Mouse (Mus musculus) limb, embryonic 11.5 days (tissue): ENCODE data around the gene Fam69b. TPM values are rescaled to one million over a fixed set of nuclear protein-coding genes. Genes with fewer than 3 reads are reported as not detected.

ENCODE experiments used
- ATAC-seq: fragments of 200-750 bp; cut with Nextera tagmentation; 2 replicates; pipeline ENCODE4 v1.8.0; 2017; ENCODE audit warnings: low read depth; ENCODE audit not compliant: insufficient number of reproducible peaks, low FRiP score, low TSS enrichment
- DNase-seq: peaks from one replicate; pipeline ENCODE4 v3.0.0-alpha.2; 2015; ENCODE audit warnings: low spot score
- H3K27ac ChIP-seq: fragments of 300-500 bp; sonication (generic); replicated peaks from 2 replicates; pipeline ENCODE4 v1.5.1; 2014; ENCODE audit warnings: low read depth, mild to moderate bottlenecking, low read length
- H3K27me3 ChIP-seq: fragments of 300-500 bp; sonication (generic); 2 replicates; pipeline ENCODE4 v1.6.1; 2014; ENCODE audit warnings: mild to moderate bottlenecking, low read length, mixed read lengths; ENCODE audit not compliant: control insufficient read depth, insufficient read depth
- H3K36me3 ChIP-seq: fragments of 300-500 bp; sonication (generic); 2 replicates; pipeline ENCODE4 v1.6.1; 2014; ENCODE audit warnings: mild to moderate bottlenecking, low read length, moderate library complexity, mixed read lengths; ENCODE audit not compliant: control insufficient read depth, insufficient read depth
- H3K4me1 ChIP-seq: fragments of 300-500 bp; sonication (generic); 2 replicates; pipeline ENCODE4 v1.6.1; 2014; ENCODE audit warnings: low read length, mixed read lengths; ENCODE audit not compliant: control insufficient read depth, insufficient read depth
- H3K4me2 ChIP-seq: fragments of 300-500 bp; sonication (generic); 2 replicates; pipeline ENCODE4 v1.6.1; 2014; ENCODE audit warnings: low read depth, mild to moderate bottlenecking, moderate library complexity; ENCODE audit not compliant: severe bottlenecking
- H3K4me3 ChIP-seq: fragments of 300-500 bp; sonication (generic); 2 replicates; pipeline ENCODE4 v1.5.1; 2014; ENCODE audit warnings: low read depth, low read length
- H3K9ac ChIP-seq: fragments of 300-500 bp; sonication (generic); 2 replicates; pipeline ENCODE4 v1.6.1; 2014; ENCODE audit warnings: mild to moderate bottlenecking, low read length
- H3K9me3 ChIP-seq: fragments of 300-500 bp; sonication (generic); 2 replicates; pipeline ENCODE4 v1.6.1; 2016; ENCODE audit warnings: low read length; ENCODE audit not compliant: control insufficient read depth
- WGBS: fragments of 180-500 bp; shearing (Covaris S2); extraction: QIAGEN DNeasy Blood & Tissue Kit; methylation state at CpG from one replicate; pipeline ENCODE4 v1.1.7; 2014; 5-methylcytosine and 5-hydroxymethylcytosine counted together
- polyA plus RNA-seq: library from polyadenylated mRNA; unstranded; fragments of >200 nt; fragmentation: Nextera tagmentation; extraction: Ambion mirVana; gene quantifications from 2 replicates; pipeline ENCODE4 v1.2.1, GENCODE M21; 2014

The Fam69b gene
- polyA plus RNA-seq = 42.4 and 45.1 TPM in 2 replicates

DNA sequence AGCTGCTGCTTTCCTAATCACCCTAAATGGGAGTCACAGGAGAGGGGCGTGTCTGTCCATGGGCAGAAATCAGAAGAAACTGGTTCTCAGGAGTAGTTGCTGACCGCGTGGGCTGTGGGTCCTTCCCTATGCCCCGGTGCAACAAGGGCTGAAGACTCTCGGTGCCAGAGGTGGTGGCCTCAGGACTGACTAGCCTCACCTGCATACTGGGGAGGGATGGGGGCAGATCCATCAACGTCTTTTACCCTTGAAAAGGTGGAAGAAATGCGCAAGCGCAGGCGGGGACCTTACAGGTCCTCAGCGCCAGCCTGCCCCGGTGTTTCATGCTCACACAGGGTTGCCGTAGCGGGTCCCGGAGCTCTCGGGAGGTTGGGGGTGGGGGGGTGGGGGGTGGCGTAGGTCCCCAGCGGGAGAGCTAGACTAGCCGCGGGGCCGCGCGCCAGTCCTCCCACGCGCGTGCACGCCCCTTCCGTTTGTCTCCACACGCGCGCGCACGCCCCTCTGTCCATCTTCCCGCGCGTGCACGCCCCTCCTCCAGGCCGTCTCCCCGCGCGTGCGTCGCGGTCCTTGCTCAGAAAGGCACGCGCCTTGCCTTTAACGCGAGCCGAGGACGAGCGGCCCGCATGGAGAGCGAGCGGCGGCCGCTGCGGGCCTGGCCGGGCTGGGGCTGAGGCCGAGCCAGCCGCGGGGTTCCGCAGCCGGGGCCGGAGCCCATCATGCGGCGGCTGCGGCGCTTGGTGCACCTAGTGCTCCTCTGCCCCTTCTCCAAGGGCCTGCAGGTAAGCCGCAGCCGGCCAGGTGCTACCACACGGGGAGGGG lies at the start of gene Fam69b:
Fam69b (plus strand) TSS at position 537 of the 819 bp plus-strand sequence.
- H3K36me3 ChIP-seq = no peaks in the 10 kb centered on the region
- peak; percentile 46; the same call in 1 of the 2 replicates for ATAC-seq
- H3K4me2 ChIP-seq = peak within 1 kb of the TSS; percentile 93
- H3K4me3 ChIP-seq = peak within 1 kb of the TSS; percentile 65
- H3K9me3 ChIP-seq = no peaks in the 10 kb centered on the region; the same call in 1 of the 2 replicates
- DNase-seq = peak; percentile 88
- peak within 1 kb of the TSS; percentile 94 for H3K9ac ChIP-seq
- peaks cover 13% of the 10 kb centered on the region for H3K4me1 ChIP-seq
- WGBS = under 1% methylated on average over 60 of the region's 70 CpGs
- 0 out of 2 replicates have a peak within 1 kb of the TSS, but pooled peaks have one; percentile 2 for H3K27ac ChIP-seq
- no peaks in the 10 kb centered on the region for H3K27me3 ChIP-seq

DNA sequence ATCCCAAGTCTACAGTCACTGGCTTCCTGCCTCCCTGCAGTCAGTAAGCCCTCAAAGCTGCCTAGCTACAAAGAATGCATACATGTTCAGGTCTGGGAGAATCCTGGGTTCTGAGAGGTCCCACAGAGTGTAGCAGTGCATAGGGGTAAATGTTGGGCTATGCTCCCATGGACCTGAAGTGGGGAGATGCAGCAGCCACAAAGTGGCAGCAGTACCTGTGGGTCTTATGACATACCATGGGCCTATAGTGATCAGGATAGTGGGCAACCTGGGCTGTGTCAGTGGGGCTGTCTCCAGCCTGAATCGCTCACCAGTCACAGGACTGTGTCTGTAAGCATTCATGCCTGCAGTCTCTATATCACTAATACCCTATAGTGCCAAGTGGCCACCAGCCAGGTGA lies 48.5 kb upstream of the Fam69b start, which contains the start of gene Egfl7:
Egfl7 (plus strand) TSS at position 301 of the 400 bp plus-strand sequence.
- no peak within 1 kb of the TSS for H3K27ac ChIP-seq
- no peak for ATAC-seq
- WGBS = 95% methylated on average over 1 of the region's 1 CpGs

DNA sequence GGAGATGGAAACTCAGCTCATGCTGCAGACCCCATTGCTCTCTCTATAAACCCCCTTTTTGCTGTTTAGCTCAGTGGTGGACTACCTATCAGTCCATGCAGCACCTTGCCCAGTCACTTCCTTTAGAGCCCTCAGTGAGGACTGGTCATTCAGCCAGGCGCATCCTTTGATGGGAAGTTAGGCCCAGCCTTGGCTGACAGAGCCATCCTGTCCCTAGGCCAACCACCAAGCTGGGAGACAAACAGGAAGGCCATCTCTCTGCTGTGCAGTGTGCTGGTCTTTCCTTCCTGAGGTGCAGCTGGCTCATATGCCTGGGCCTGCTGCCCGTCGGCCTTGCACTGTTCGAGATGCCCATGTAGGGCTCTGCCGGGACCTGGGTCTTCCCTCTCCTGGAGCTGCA lies 47.5 kb upstream of the Fam69b start:
- peaks cover 3% of the 10 kb centered on the region; the same call in 1 of the 2 replicates for H3K4me1 ChIP-seq
- no peaks in the 10 kb centered on the region for H3K36me3 ChIP-seq
- no peak for DNase-seq
- H3K9ac ChIP-seq = no peak overlapping the region
- H3K27ac ChIP-seq = no peak overlapping the region
- H3K4me3 ChIP-seq = no peak overlapping the region
- H3K9me3 ChIP-seq = no peaks in the 10 kb centered on the region
- no peaks in the 10 kb centered on the region for H3K27me3 ChIP-seq
- H3K4me2 ChIP-seq = no peak overlapping the region
- ATAC-seq = no peak
- WGBS = 93% methylated on average over 5 of the region's 5 CpGs

More for the DNA sequence above, 48.5 kb upstream of the Fam69b start, which contains the start of gene Egfl7:
- H3K9me3 ChIP-seq = no peaks in the 10 kb centered on the region
- no peak within 1 kb of the TSS for H3K4me3 ChIP-seq
- H3K4me1 ChIP-seq = peaks cover 3% of the 10 kb centered on the region; the same call in 1 of the 2 replicates
- no peak for DNase-seq
- no peaks in the 10 kb centered on the region for H3K27me3 ChIP-seq
- no peak within 1 kb of the TSS for H3K9ac ChIP-seq
- no peaks in the 10 kb centered on the region for H3K36me3 ChIP-seq
- no peak within 1 kb of the TSS for H3K4me2 ChIP-seq

DNA sequence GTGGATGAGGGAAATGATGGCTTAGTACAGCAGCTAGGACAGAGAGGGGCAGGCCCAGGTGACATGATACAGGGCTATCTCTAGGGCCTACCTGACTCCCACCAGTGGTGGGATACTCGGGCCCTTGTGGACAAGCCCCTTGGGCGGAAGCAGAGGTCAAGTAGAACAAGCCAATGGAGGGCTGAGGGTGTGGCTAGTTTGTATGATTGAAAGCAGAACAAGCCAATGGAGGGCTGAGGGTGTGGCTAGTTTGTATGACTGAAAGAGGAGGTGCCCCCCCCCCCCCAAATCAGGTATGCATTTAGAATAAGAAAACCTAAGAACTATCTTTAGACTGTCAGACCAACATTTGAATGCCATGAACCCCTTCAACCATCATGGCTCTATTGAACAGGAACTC lies 46.1 kb upstream of the Fam69b start:
- Histone ChIP-seq H3K4me1 (peaks cover 3% of the 10 kb centered on the region; the same call in 1 of the 2 replicates), H3K27ac (no peak overlapping the region), H3K4me2 (no peak overlapping the region)

DNA sequence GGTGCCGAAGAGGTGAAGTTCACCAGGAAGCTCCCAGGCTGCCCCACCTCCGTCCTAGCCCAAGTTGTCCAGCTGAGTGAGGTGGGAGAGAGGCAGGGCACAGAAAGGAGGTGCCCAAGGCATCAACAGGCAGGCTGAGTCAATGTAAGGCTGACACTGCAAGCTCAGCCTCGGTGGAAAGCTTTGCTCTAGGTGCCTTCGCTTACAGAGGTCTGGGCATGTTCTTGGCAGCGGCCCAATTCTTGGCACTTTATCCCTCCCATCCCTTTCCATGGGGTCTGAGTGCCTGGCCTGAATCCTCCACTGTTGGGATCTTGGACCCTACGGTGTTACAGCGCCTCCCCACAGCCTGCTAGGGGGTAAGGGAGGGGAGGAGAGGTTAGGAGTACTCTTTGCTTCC lies 45.5 kb upstream of the Fam69b start:
- no peaks in the 10 kb centered on the region for H3K36me3 ChIP-seq
- ATAC-seq (no peak), DNase-seq (no peak)
- 85% methylated on average over 7 of the region's 7 CpGs for WGBS
- H3K9ac ChIP-seq = no peak overlapping the region; the same call in 1 of the 2 replicates
- H3K4me1 ChIP-seq = peaks cover 3% of the 10 kb centered on the region; the same call in 1 of the 2 replicates
- H3K27me3 ChIP-seq = no peaks in the 10 kb centered on the region
- no peaks in the 10 kb centered on the region for H3K9me3 ChIP-seq
- no peak overlapping the region for H3K4me3 ChIP-seq
- no peak overlapping the region for H3K4me2 ChIP-seq
- H3K27ac ChIP-seq = no peak overlapping the region

More for the DNA sequence above, 46.1 kb upstream of the Fam69b start:
- no peaks in the 10 kb centered on the region for H3K27me3 ChIP-seq
- H3K36me3 ChIP-seq = no peaks in the 10 kb centered on the region
- DNase-seq = no peak
- no peaks in the 10 kb centered on the region for H3K9me3 ChIP-seq
- WGBS = 55% methylated on average over 2 of the region's 2 CpGs
- ATAC-seq = no peak
- H3K4me3 ChIP-seq = no peak overlapping the region
- no peak overlapping the region for H3K9ac ChIP-seq

DNA sequence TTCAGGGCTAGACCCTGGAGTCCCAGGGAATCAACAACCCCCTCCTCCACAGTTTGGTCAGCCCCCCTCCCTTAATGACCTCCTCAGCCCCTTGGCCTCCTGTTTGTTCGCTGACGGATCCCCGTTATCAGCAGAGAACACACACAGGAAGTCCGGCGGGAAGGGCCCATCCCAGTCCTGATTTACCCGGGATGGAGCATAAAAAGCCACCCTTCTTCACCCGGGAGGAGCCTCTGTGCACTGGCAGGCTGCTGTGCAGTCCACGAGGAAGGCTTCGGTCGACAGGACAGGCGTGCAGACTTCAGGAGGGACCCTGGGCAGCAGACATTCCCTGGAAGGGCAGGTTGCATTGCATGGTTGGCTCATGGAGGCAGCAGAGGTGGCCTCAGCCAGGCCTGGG lies 44.6 kb upstream of the Fam69b start:
- no peak overlapping the region; the same call in 1 of the 2 replicates for H3K4me3 ChIP-seq
- peak overlapping the region; percentile 3; the same call in 1 of the 2 replicates for H3K9ac ChIP-seq
- H3K36me3 ChIP-seq = no peaks in the 10 kb centered on the region
- H3K4me2 ChIP-seq = no peak overlapping the region
- no peaks in the 10 kb centered on the region for H3K9me3 ChIP-seq
- peaks cover 4% of the 10 kb centered on the region for H3K4me1 ChIP-seq
- ATAC-seq = no peak
- 62% methylated on average over 11 of the region's 11 CpGs for WGBS
- no peak for DNase-seq
- no peak overlapping the region for H3K27ac ChIP-seq
- no peaks in the 10 kb centered on the region for H3K27me3 ChIP-seq

DNA sequence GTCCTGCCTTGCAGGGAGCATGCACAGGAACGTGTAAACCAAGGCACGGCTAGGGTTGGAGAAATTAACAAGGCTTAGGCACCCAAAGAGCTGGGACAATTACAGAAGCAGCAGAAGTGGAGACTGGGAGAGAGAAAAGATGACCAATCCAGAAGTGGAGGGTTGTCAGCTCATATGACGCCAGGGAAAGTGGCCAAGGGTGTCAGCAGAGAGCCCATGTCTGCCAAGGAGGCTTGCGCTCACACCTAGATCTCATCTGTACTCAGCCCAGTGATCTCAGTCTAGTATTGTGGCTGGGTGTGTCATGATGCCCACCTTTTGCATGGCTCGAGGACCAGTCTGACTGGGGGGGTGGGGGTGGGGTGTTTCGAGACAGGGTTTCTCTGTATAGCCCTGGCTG lies 42.5 kb upstream of the Fam69b start:
- Histone ChIP-seq H3K4me3 (peak overlapping the region; percentile 49), H3K27me3 (no peaks in the 10 kb centered on the region), H3K36me3 (no peaks in the 10 kb centered on the region), H3K27ac (no peak overlapping the region; the same call in 1 of the 2 replicates), H3K4me1 (peaks cover 5% of the 10 kb centered on the region; the same call in 1 of the 2 replicates), H3K4me2 (no peak overlapping the region), H3K9me3 (no peaks in the 10 kb centered on the region), H3K9ac (0 out of 2 replicates have a peak overlapping the region, but pooled peaks have one; percentile 17)
- no peak for DNase-seq
- 64% methylated on average over 6 of the region's 6 CpGs for WGBS
- ATAC-seq = no peak

DNA sequence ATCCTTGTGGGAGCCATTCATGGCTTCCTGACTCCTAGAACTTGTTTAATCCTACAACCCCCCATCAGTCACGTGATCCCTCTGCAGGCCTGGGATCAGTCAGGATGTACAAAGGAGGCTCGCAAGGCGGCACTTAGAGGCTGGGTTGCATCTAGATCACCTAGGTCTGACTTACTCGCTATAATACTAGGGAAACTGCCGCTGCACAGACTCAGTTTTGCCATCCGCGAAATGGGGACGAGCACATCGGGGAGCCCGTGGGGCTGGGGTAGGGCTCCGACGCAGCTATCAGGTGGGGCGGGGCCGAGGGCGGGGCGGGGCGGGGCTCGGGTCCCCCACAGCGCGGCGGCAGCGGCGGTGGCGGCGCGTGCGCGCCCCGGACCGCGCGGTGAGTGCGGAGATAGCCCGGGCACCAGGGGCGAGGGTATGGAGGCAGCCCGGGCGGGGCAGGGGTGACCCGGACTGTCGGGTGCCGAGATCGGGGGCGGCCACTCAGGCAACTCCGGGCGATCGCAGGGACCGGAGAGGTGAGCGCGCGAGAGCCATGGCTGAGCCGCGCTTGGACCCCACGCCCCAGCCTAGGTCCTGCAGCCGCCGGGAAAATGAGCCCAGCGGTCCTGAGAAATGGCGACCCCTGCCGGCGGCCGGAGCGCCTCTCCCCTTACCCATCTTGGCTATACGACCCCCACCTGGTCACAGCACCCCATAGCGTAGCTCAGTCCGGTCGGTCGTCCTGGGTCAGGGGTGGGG lies 41.8 kb upstream of the Fam69b start, which contains the start of gene Gm20532:
Gm20532 (plus strand) TSS at position 346 of the 750 bp plus-strand sequence.
- peaks cover 5% of the 10 kb centered on the region; the same call in 1 of the 2 replicates for H3K4me1 ChIP-seq
- H3K36me3 ChIP-seq = no peaks in the 10 kb centered on the region; the same call in 1 of the 2 replicates
- peak within 1 kb of the TSS; percentile 36; the same call in 1 of the 2 replicates for H3K27ac ChIP-seq
- under 1% methylated on average over 49 of the region's 65 CpGs for WGBS
- peak within 1 kb of the TSS; percentile 49 for H3K4me3 ChIP-seq
- peak; percentile 90 for DNase-seq
- peak within 1 kb of the TSS; percentile 54 for H3K4me2 ChIP-seq
- no peaks in the 10 kb centered on the region for H3K27me3 ChIP-seq
- peak within 1 kb of the TSS; percentile 61 for H3K9ac ChIP-seq
- peak; percentile 74 for ATAC-seq
- H3K9me3 ChIP-seq = no peaks in the 10 kb centered on the region
